Mouse (Mus musculus): ENCODE measurements around the gene Pced1b. TPM values are rescaled to one million over a fixed set of nuclear protein-coding genes. Genes with fewer than 3 reads are reported as not detected.
A peak's percentile ranks its signal among the peaks of the same experiment; 100 is the strongest.

Gene Pced1b
- polyA plus RNA-seq, 1 experiment: 5.6 TPM

GRCm38 (mm10) chr15:97322821-97323220, 75.9 kb downstream of the Pced1b start:
- WGBS: 81% methylated on average over 5 of the region's 5 CpGs
- no peak for TF ChIP-seq CTCF (IDR thresholded peaks at IDR 0.05; ENCODE audit: extremely low read depth, insufficient read length, insufficient replicate concordance, low read depth, low read length)
- no peak for TF ChIP-seq POLR2A (IDR thresholded peaks at IDR 0.05; ENCODE audit: low read depth, low read length)
- Histone ChIP-seq H3K27ac (ENCODE audit: insufficient read depth, low read depth, low read length) (no peak overlapping the region), H3K4me1 (ENCODE audit: control insufficient read depth, insufficient read depth, insufficient read length, low read length) (no peaks in the 10 kb centered on the region), H3K27me3 (ENCODE audit: control insufficient read depth, insufficient read depth, low read length) (no peaks in the 10 kb centered on the region), H3K4me3 (ENCODE audit: low read depth, low read length) (no peak overlapping the region), H3K36me3 (ENCODE audit: control insufficient read depth, insufficient read depth, low read length) (no peaks in the 10 kb centered on the region)

GRCm38 (mm10) chr15:97323466-97323865, 76.6 kb downstream of the Pced1b start:
- H3K36me3 ChIP-seq (ENCODE audit: control insufficient read depth, insufficient read depth, low read length): no peaks in the 10 kb centered on the region
- no peak for TF ChIP-seq POLR2A (IDR thresholded peaks at IDR 0.05; ENCODE audit: low read depth, low read length)
- TF ChIP-seq CTCF (IDR thresholded peaks at IDR 0.05; ENCODE audit: extremely low read depth, insufficient read length, insufficient replicate concordance, low read depth, low read length): no peak
- no peaks in the 10 kb centered on the region for H3K4me1 ChIP-seq (ENCODE audit: control insufficient read depth, insufficient read depth, insufficient read length, low read length)
- H3K4me3 ChIP-seq (ENCODE audit: low read depth, low read length): no peak overlapping the region
- no peaks in the 10 kb centered on the region for H3K27me3 ChIP-seq (ENCODE audit: control insufficient read depth, insufficient read depth, low read length)
- 72% methylated on average over 24 of the region's 24 CpGs for WGBS
- H3K27ac ChIP-seq (ENCODE audit: insufficient read depth, low read depth, low read length): no peak overlapping the region

GRCm38 (mm10) chr15:97324311-97324710, 77.4 kb downstream of the Pced1b start:
- no peaks in the 10 kb centered on the region for H3K36me3 ChIP-seq (ENCODE audit: control insufficient read depth, insufficient read depth, low read length)
- no peak overlapping the region for H3K27ac ChIP-seq (ENCODE audit: insufficient read depth, low read depth, low read length)
- H3K4me1 ChIP-seq (ENCODE audit: control insufficient read depth, insufficient read depth, insufficient read length, low read length): no peaks in the 10 kb centered on the region
- WGBS: 66% methylated on average over 9 of the region's 9 CpGs
- no peak for TF ChIP-seq POLR2A (IDR thresholded peaks at IDR 0.05; ENCODE audit: low read depth, low read length)
- no peak for TF ChIP-seq CTCF (IDR thresholded peaks at IDR 0.05; ENCODE audit: extremely low read depth, insufficient read length, insufficient replicate concordance, low read depth, low read length)
- H3K27me3 ChIP-seq (ENCODE audit: control insufficient read depth, insufficient read depth, low read length): no peaks in the 10 kb centered on the region
- H3K4me3 ChIP-seq (ENCODE audit: low read depth, low read length): no peak overlapping the region

GRCm38 (mm10) chr15:97327500-97328081, 80.7 kb downstream of the Pced1b start:
- H3K4me3 ChIP-seq (ENCODE audit: low read depth, low read length): no peak overlapping the region
- no peak for TF ChIP-seq POLR2A (IDR thresholded peaks at IDR 0.05; ENCODE audit: low read depth, low read length)
- TF ChIP-seq CTCF (IDR thresholded peaks at IDR 0.05; ENCODE audit: extremely low read depth, insufficient read length, insufficient replicate concordance, low read depth, low read length): peak; percentile 67; the same call in 1 of the 2 replicates
- WGBS: 78% methylated on average over 18 of the region's 18 CpGs

GRCm38 (mm10) chr15:97332582-97332981, 85.7 kb downstream of the Pced1b start:
- WGBS: 78% methylated on average over 9 of the region's 9 CpGs
- H3K27ac ChIP-seq (ENCODE audit: insufficient read depth, low read depth, low read length): no peak overlapping the region

More at GRCm38 (mm10) chr15:97327500-97328081, 80.7 kb downstream of the Pced1b start:
- H3K27ac ChIP-seq (ENCODE audit: insufficient read depth, low read depth, low read length): no peak overlapping the region
- no peaks in the 10 kb centered on the region for H3K27me3 ChIP-seq (ENCODE audit: control insufficient read depth, insufficient read depth, low read length)
- H3K4me1 ChIP-seq (ENCODE audit: control insufficient read depth, insufficient read depth, insufficient read length, low read length): no peaks in the 10 kb centered on the region
- H3K36me3 ChIP-seq (ENCODE audit: control insufficient read depth, insufficient read depth, low read length): no peaks in the 10 kb centered on the region

GRCm38 (mm10) chr15:97337636-97338352, 90.9 kb downstream of the Pced1b start:
- no peak overlapping the region for H3K27ac ChIP-seq (ENCODE audit: insufficient read depth, low read depth, low read length)
- no peaks in the 10 kb centered on the region for H3K27me3 ChIP-seq (ENCODE audit: control insufficient read depth, insufficient read depth, low read length)
- H3K36me3 ChIP-seq (ENCODE audit: control insufficient read depth, insufficient read depth, low read length): no peaks in the 10 kb centered on the region
- 0 out of 2 replicates have a peak, but pooled peaks cover 2% of the 10 kb centered on the region for H3K4me1 ChIP-seq (ENCODE audit: control insufficient read depth, insufficient read depth, insufficient read length, low read length)
- TF ChIP-seq POLR2A (IDR thresholded peaks at IDR 0.05; ENCODE audit: low read depth, low read length) (no peak), CTCF (IDR thresholded peaks at IDR 0.05; ENCODE audit: extremely low read depth, insufficient read length, insufficient replicate concordance, low read depth, low read length) (no peak)
- 39% methylated on average over 14 of the region's 14 CpGs for WGBS
- H3K4me3 ChIP-seq (ENCODE audit: low read depth, low read length): no peak overlapping the region

More at GRCm38 (mm10) chr15:97332582-97332981, 85.7 kb downstream of the Pced1b start:
- TF ChIP-seq POLR2A (IDR thresholded peaks at IDR 0.05; ENCODE audit: low read depth, low read length) (no peak), CTCF (IDR thresholded peaks at IDR 0.05; ENCODE audit: extremely low read depth, insufficient read length, insufficient replicate concordance, low read depth, low read length) (no peak)
- Histone ChIP-seq H3K4me1 (ENCODE audit: control insufficient read depth, insufficient read depth, insufficient read length, low read length) (0 out of 2 replicates have a peak, but pooled peaks cover 2% of the 10 kb centered on the region), H3K36me3 (ENCODE audit: control insufficient read depth, insufficient read depth, low read length) (no peaks in the 10 kb centered on the region), H3K27me3 (ENCODE audit: control insufficient read depth, insufficient read depth, low read length) (no peaks in the 10 kb centered on the region), H3K4me3 (ENCODE audit: low read depth, low read length) (no peak overlapping the region)

- Histone ChIP-seq H3K27ac (ENCODE audit: insufficient read depth, low read depth, low read length) (no peak overlapping the region), H3K36me3 (ENCODE audit: control insufficient read depth, insufficient read depth, low read length) (no peaks in the 10 kb centered on the region), H3K4me3 (ENCODE audit: low read depth, low read length) (no peak overlapping the region), H3K27me3 (ENCODE audit: control insufficient read depth, insufficient read depth, low read length) (no peaks in the 10 kb centered on the region), H3K4me1 (ENCODE audit: control insufficient read depth, insufficient read depth, insufficient read length, low read length) (0 out of 2 replicates have a peak, but pooled peaks cover 2% of the 10 kb centered on the region)
- WGBS: 20% methylated on average over 17 of the region's 17 CpGs
- TF ChIP-seq POLR2A (IDR thresholded peaks at IDR 0.05; ENCODE audit: low read depth, low read length) (no peak), CTCF (IDR thresholded peaks at IDR 0.05; ENCODE audit: extremely low read depth, insufficient read length, insufficient replicate concordance, low read depth, low read length) (no peak)
These were observed 91.6 kb downstream of the Pced1b start for GRCm38 (mm10) chr15:97338377-97339060.

Measured in small intestine, adult 2 months (tissue).